In the genomic region with DNA sequence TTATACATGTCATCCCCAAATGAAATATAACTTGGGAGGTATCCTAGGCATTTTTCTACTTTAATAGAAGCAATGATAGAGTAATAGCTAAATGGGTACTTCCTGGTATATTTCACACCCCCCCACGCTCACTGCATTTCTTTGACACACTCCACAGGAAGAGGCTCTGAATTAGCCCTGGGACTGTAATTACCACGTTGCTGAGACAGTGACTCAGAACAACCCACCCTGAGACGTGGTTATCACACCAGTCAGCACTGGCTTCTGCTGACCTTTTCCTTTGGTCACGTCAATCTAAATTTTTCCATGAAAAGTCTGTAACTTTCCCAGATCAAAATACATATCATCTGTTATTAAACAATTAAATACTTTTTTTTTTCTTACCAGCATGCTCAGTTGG, we compare ENCODE assay signal across 27 mouse cellular contexts.
"Had no signal": no experiment of that assay in that cellular context is flagged by ENCODE, and none has a peak within 500 bp of the region (broad histone marks: within the 10 kb centered on the region; RNA-seq: fewer than 3 reads in every experiment).

No protein-coding gene starts in this region.

- H3K9ac ChIP-seq: limb, embryonic 12.5 days; limb, embryonic 13.5 days; limb, embryonic 15.5 days; liver, embryonic 12.5 days; liver, embryonic 13.5 days; liver, embryonic 14.5 days; liver, embryonic 15.5 days; liver, postnatal 0 days; lung, embryonic 14.5 days; lung, embryonic 15.5 days; midbrain, embryonic 12.5 days; midbrain, embryonic 13.5 days; midbrain, embryonic 15.5 days had no signal

- H3K27ac ChIP-seq: limb, embryonic 10.5 days; limb, embryonic 12.5 days; limb, embryonic 13.5 days; limb, embryonic 15.5 days; liver, embryonic 12.5 days; liver, embryonic 13.5 days; liver, embryonic 14.5 days; liver, embryonic 15.5 days; lung, embryonic 15.5 days; macrophage; midbrain, embryonic 10.5 days; midbrain, embryonic 12.5 days; midbrain, embryonic 13.5 days; midbrain, embryonic 15.5 days had no signal

- H3K36me3 ChIP-seq: limb, embryonic 10.5 days; limb, embryonic 12.5 days; limb, embryonic 13.5 days; limb, embryonic 15.5 days; liver, embryonic 12.5 days; liver, embryonic 13.5 days; liver, embryonic 15.5 days; lung, embryonic 15.5 days; midbrain, embryonic 10.5 days; midbrain, embryonic 12.5 days; midbrain, embryonic 13.5 days; midbrain, embryonic 15.5 days had no signal

- H3K4me3 ChIP-seq: limb, embryonic 10.5 days; limb, embryonic 12.5 days; limb, embryonic 13.5 days; limb, embryonic 15.5 days; liver, embryonic 12.5 days; liver, embryonic 13.5 days; liver, embryonic 15.5 days; lung, embryonic 15.5 days; megakaryocyte, embryonic 14.5 days; midbrain, embryonic 10.5 days; midbrain, embryonic 12.5 days; midbrain, embryonic 13.5 days; midbrain, embryonic 15.5 days; myocyte had no signal

- H3K9me3 ChIP-seq: limb, embryonic 10.5 days; limb, embryonic 12.5 days; limb, embryonic 13.5 days; limb, embryonic 15.5 days; liver, embryonic 12.5 days; liver, embryonic 13.5 days; liver, embryonic 15.5 days; lung, embryonic 15.5 days; megakaryocyte, embryonic 14.5 days; midbrain, embryonic 10.5 days; midbrain, embryonic 12.5 days; midbrain, embryonic 13.5 days; midbrain, embryonic 15.5 days had no signal

- H3K4me1 ChIP-seq: limb, embryonic 10.5 days; limb, embryonic 12.5 days; limb, embryonic 13.5 days; limb, embryonic 15.5 days; liver, embryonic 12.5 days; liver, embryonic 13.5 days; liver, embryonic 15.5 days; lung, embryonic 15.5 days; midbrain, embryonic 10.5 days; midbrain, embryonic 12.5 days; midbrain, embryonic 13.5 days; midbrain, embryonic 15.5 days had no signal

- H3K27me3 ChIP-seq: limb, embryonic 12.5 days; limb, embryonic 13.5 days; limb, embryonic 15.5 days; liver, embryonic 12.5 days; liver, embryonic 13.5 days; liver, embryonic 15.5 days; lung, embryonic 15.5 days; megakaryocyte, embryonic 14.5 days; midbrain, embryonic 12.5 days; midbrain, embryonic 13.5 days; midbrain, embryonic 15.5 days had no signal

- DNase-seq: left cerebral cortex, postnatal 4 days; liver; liver, embryonic 13.5 days; liver, postnatal 0 days; lung, adult 18-20 months; lung, adult 2 months; lung, embryonic 14.5 days; lung, postnatal 10 days; lung, postnatal 14 days; lung, postnatal 36 days; lung, postnatal 4 days; midbrain, embryonic 14.5 days had no signal
